Mouse (Mus musculus): Measurements from ENCODE around the gene Cdk2ap2.
"Not testable (repeated sequence)": the region's sequence is repeated elsewhere in the genome, so short reads cannot be mapped to it uniquely, and the experiment has no call there.

- TF ChIP-seq EP300 (IDR thresholded peaks at IDR 0.05; ENCODE audit: insufficient read depth, low read depth, low read length), result 0 out of 2 replicates have a peak, but pooled peaks have one; percentile 24
- peak; percentile 39 for TF ChIP-seq CTCF (IDR thresholded peaks at IDR 0.05; ENCODE audit: low read depth, low read length)
- TF ChIP-seq POLR2A (IDR thresholded peaks at IDR 0.05; ENCODE audit: insufficient read depth, low read length), result not testable (repeated sequence)
These were observed 39.0 kb downstream of the Cdk2ap2 start for GRCm38 (mm10) chr19:4135963-4136345.

Measured in ES-Bruce4 (cell line).